Mouse (Mus musculus): Measurements from ENCODE around the gene Klhl13. TPM values are rescaled to one million over a fixed set of nuclear protein-coding genes. Genes with fewer than 3 reads are reported as not detected.

Gene Klhl13
- polyA plus RNA-seq (2015; fragmentation: Nextera tagmentation; extraction: Ambion mirVana), result 121 and 142 TPM in 2 replicates

- Histone ChIP-seq H3K4me3 (peak within 1 kb of the TSS; percentile 64), H3K27ac (replicated peaks) (peak within 1 kb of the TSS; percentile 72), H3K27me3 (no peaks in the 10 kb centered on the region), H3K9me3 (no peaks in the 10 kb centered on the region), H3K9ac (peak within 1 kb of the TSS; percentile 62), H3K4me2 (peak within 1 kb of the TSS; percentile 57), H3K4me1 (replicated peaks) (peaks cover 3% of the 10 kb centered on the region; the same call in 1 of the 2 replicates), H3K36me3 (no peaks in the 10 kb centered on the region)
- WGBS, result 18% methylated on average over 45 of the region's 45 CpGs
- peak; percentile 90 for ATAC-seq (ENCODE audit: low FRiP score, low read depth)
These were observed at the start of gene Klhl13 for GRCm38 (mm10) chrX:23364514-23365381. Gene Klhl13 (minus strand): TSS chrX:23365082.

- ATAC-seq (ENCODE audit: low FRiP score, low read depth), result no peak
- H3K27me3 ChIP-seq, result no peaks in the 10 kb centered on the region
- H3K9ac ChIP-seq, result no peak overlapping the region
- no peak overlapping the region for H3K27ac ChIP-seq (replicated peaks)
- 71% methylated on average over 4 of the region's 4 CpGs for WGBS
- H3K4me1 ChIP-seq (replicated peaks), result no peaks in the 10 kb centered on the region
- H3K36me3 ChIP-seq, result no peaks in the 10 kb centered on the region
- H3K4me2 ChIP-seq, result no peak overlapping the region
- H3K4me3 ChIP-seq, result no peak overlapping the region
- no peaks in the 10 kb centered on the region for H3K9me3 ChIP-seq
These were observed 44.6 kb upstream of the Klhl13 start for GRCm38 (mm10) chrX:23409296-23410149.

GRCm38 (mm10) chrX:23388716-23389115 lies 23.8 kb upstream of the Klhl13 start:
- WGBS, result 69% methylated on average over 4 of the region's 4 CpGs
- no peaks in the 10 kb centered on the region for H3K27me3 ChIP-seq
- H3K4me1 ChIP-seq (replicated peaks), result no peaks in the 10 kb centered on the region
- no peaks in the 10 kb centered on the region for H3K9me3 ChIP-seq
- no peaks in the 10 kb centered on the region for H3K36me3 ChIP-seq
- H3K9ac ChIP-seq, result no peak overlapping the region
- no peak overlapping the region for H3K4me3 ChIP-seq
- no peak overlapping the region for H3K27ac ChIP-seq (replicated peaks)
- no peak overlapping the region for H3K4me2 ChIP-seq
- ATAC-seq (ENCODE audit: low FRiP score, low read depth), result no peak

- Histone ChIP-seq H3K9ac (no peak overlapping the region), H3K27ac (replicated peaks) (no peak overlapping the region)
These were observed 1.4 kb downstream of the Klhl13 start for GRCm38 (mm10) chrX:23363441-23363840.

GRCm38 (mm10) chrX:23360446-23360845 lies 4.4 kb downstream of the Klhl13 start:
- Histone ChIP-seq H3K27ac (replicated peaks) (no peak overlapping the region), H3K9ac (no peak overlapping the region), H3K4me2 (no peak overlapping the region), H3K27me3 (no peaks in the 10 kb centered on the region), H3K4me3 (no peak overlapping the region), H3K36me3 (no peaks in the 10 kb centered on the region), H3K4me1 (replicated peaks) (peaks cover 3% of the 10 kb centered on the region; the same call in 1 of the 2 replicates), H3K9me3 (no peaks in the 10 kb centered on the region)
- no peak for ATAC-seq (ENCODE audit: low FRiP score, low read depth)
- 88% methylated on average over 3 of the region's 3 CpGs for WGBS

More at GRCm38 (mm10) chrX:23363441-23363840, 1.4 kb downstream of the Klhl13 start:
- no peaks in the 10 kb centered on the region for H3K9me3 ChIP-seq
- no peak for ATAC-seq (ENCODE audit: low FRiP score, low read depth)
- no peaks in the 10 kb centered on the region for H3K36me3 ChIP-seq
- H3K27me3 ChIP-seq, result no peaks in the 10 kb centered on the region
- H3K4me3 ChIP-seq, result peak overlapping the region; percentile 64; the same call in 1 of the 2 replicates
- WGBS, result 45% methylated on average over 6 of the region's 6 CpGs
- peaks cover 3% of the 10 kb centered on the region; the same call in 1 of the 2 replicates for H3K4me1 ChIP-seq (replicated peaks)
- H3K4me2 ChIP-seq, result peak overlapping the region; percentile 57

- Histone ChIP-seq H3K4me1 (replicated peaks) (no peaks in the 10 kb centered on the region), H3K9ac (no peak overlapping the region), H3K4me2 (no peak overlapping the region), H3K27me3 (no peaks in the 10 kb centered on the region), H3K36me3 (no peaks in the 10 kb centered on the region), H3K4me3 (no peak overlapping the region), H3K9me3 (no peaks in the 10 kb centered on the region), H3K27ac (replicated peaks) (no peak overlapping the region)
- ATAC-seq (ENCODE audit: low FRiP score, low read depth), result no peak
- WGBS, result 90% methylated on average over 1 of the region's 1 CpGs
These were observed 14.8 kb downstream of the Klhl13 start for GRCm38 (mm10) chrX:23350083-23350482.

GRCm38 (mm10) chrX:23328116-23328515 lies 36.8 kb downstream of the Klhl13 start:
- no peaks in the 10 kb centered on the region for H3K4me1 ChIP-seq (replicated peaks)
- H3K27me3 ChIP-seq, result no peaks in the 10 kb centered on the region
- no peak overlapping the region for H3K4me2 ChIP-seq
- H3K9me3 ChIP-seq, result no peaks in the 10 kb centered on the region
- ATAC-seq (ENCODE audit: low FRiP score, low read depth), result no peak
- WGBS, result 74% methylated on average over 1 of the region's 1 CpGs
- no peak overlapping the region for H3K27ac ChIP-seq (replicated peaks)
- no peak overlapping the region for H3K4me3 ChIP-seq
- H3K9ac ChIP-seq, result no peak overlapping the region
- no peaks in the 10 kb centered on the region for H3K36me3 ChIP-seq

GRCm38 (mm10) chrX:23318857-23319256 lies 46.0 kb downstream of the Klhl13 start:
- Histone ChIP-seq H3K4me1 (replicated peaks) (no peaks in the 10 kb centered on the region), H3K4me2 (no peak overlapping the region), H3K9me3 (no peaks in the 10 kb centered on the region), H3K4me3 (no peak overlapping the region), H3K27me3 (no peaks in the 10 kb centered on the region), H3K27ac (replicated peaks) (no peak overlapping the region), H3K9ac (no peak overlapping the region), H3K36me3 (no peaks in the 10 kb centered on the region)
- ATAC-seq (ENCODE audit: low FRiP score, low read depth), result no peak

GRCm38 (mm10) chrX:23295952-23296598 lies 68.8 kb downstream of the Klhl13 start:
- no peaks in the 10 kb centered on the region for H3K36me3 ChIP-seq
- ATAC-seq (ENCODE audit: low FRiP score, low read depth), result peak; percentile 79
- H3K4me2 ChIP-seq, result peak overlapping the region; percentile 24; the same call in 1 of the 2 replicates
- no peaks in the 10 kb centered on the region for H3K4me1 ChIP-seq (replicated peaks)
- H3K9me3 ChIP-seq, result no peaks in the 10 kb centered on the region
- H3K27me3 ChIP-seq, result no peaks in the 10 kb centered on the region
- 28% methylated on average over 5 of the region's 5 CpGs for WGBS
- H3K9ac ChIP-seq, result 0 out of 2 replicates have a peak overlapping the region, but pooled peaks have one; percentile 22
- no peak overlapping the region for H3K27ac ChIP-seq (replicated peaks)
- no peak overlapping the region for H3K4me3 ChIP-seq

GRCm38 (mm10) chrX:23285442-23285817 lies 79.5 kb downstream of the Klhl13 start:
- Histone ChIP-seq H3K4me1 (replicated peaks) (no peaks in the 10 kb centered on the region), H3K36me3 (no peaks in the 10 kb centered on the region), H3K9ac (peak overlapping the region; percentile 37; the same call in 1 of the 2 replicates), H3K9me3 (no peaks in the 10 kb centered on the region), H3K4me2 (peak overlapping the region; percentile 51), H3K27ac (replicated peaks) (peak overlapping the region; percentile 76), H3K27me3 (no peaks in the 10 kb centered on the region), H3K4me3 (peak overlapping the region; percentile 38)
- peak; percentile 75 for ATAC-seq (ENCODE audit: low FRiP score, low read depth)
- WGBS, result 25% methylated on average over 10 of the region's 10 CpGs

GRCm38 (mm10) chrX:23284530-23285441 lies 80.1 kb downstream of the Klhl13 start:
- H3K27me3 ChIP-seq, result no peaks in the 10 kb centered on the region
- H3K9me3 ChIP-seq, result no peaks in the 10 kb centered on the region
- H3K27ac ChIP-seq (replicated peaks), result peak overlapping the region; percentile 76
- ATAC-seq (ENCODE audit: low FRiP score, low read depth), result peak; percentile 75
- no peaks in the 10 kb centered on the region for H3K4me1 ChIP-seq (replicated peaks)
- peak overlapping the region; percentile 38 for H3K4me3 ChIP-seq
- peak overlapping the region; percentile 51 for H3K4me2 ChIP-seq
- H3K36me3 ChIP-seq, result no peaks in the 10 kb centered on the region
- 38% methylated on average over 11 of the region's 11 CpGs for WGBS
- peak overlapping the region; percentile 45 for H3K9ac ChIP-seq
